ENCODE assay signal across 21 mouse cellular contexts in genomic region chr6:115860027-115860556, GRCm38 (mm10). TPM values are rescaled to one million over a fixed set of nuclear protein-coding genes. Genes with fewer than 3 reads are reported as not detected.
DNase-seq lines count a peak whose midpoint lies in the region; ATAC-seq and TF ChIP-seq lines count a peak whose summit lies in the region.
"Had no signal": no experiment of that assay in that cellular context is flagged by ENCODE, and none has a peak within 500 bp of the region (broad histone marks: within the 10 kb centered on the region; RNA-seq: fewer than 3 reads in every experiment).

No protein-coding gene starts in this region.

- 50% methylated on average over 7 of the region's 7 CpGs for WGBS in heart, embryonic 13.5 days
- 40% methylated on average over 7 of the region's 7 CpGs for WGBS in heart, adult 2 months
- WGBS in liver, adult 2 months, result 61% methylated on average over 7 of the region's 7 CpGs
- WGBS in liver, embryonic 12.5 days (ENCODE audit: insufficient replicate concordance), result 60% methylated on average over 7 of the region's 7 CpGs
- 37% methylated on average over 7 of the region's 7 CpGs for WGBS in stomach, embryonic 15.5 days

- TF ChIP-seq POLR2A in heart, adult 2 months (IDR thresholded peaks at IDR 0.05; ENCODE audit: insufficient read depth, low read depth, low read length), result no peak
- TF ChIP-seq POLR2A in liver, adult 2 months (IDR thresholded peaks at IDR 0.05; ENCODE audit: extremely low read depth, insufficient read depth, low read length), result no peak

- TF ChIP-seq CTCF in heart, adult 2 months (IDR thresholded peaks at IDR 0.05), result no peak
- TF ChIP-seq CTCF in liver, adult 2 months (IDR thresholded peaks at IDR 0.05; ENCODE audit: low read depth, low read length), result no peak

- H3K36me3 ChIP-seq in heart, embryonic 13.5 days, result peaks cover 6% of the 10 kb centered on the region; the same call in 1 of the 2 replicates
- H3K36me3 ChIP-seq in heart, adult 2 months (ENCODE audit: control insufficient read depth, insufficient read depth, low read length), result peaks cover 2% of the 10 kb centered on the region; the same call in 1 of the 2 replicates
- H3K36me3 ChIP-seq in liver, adult 2 months (ENCODE audit: control insufficient read depth, insufficient read depth, low read length), result no peaks in the 10 kb centered on the region
- H3K36me3 ChIP-seq in liver, embryonic 12.5 days, result no peaks in the 10 kb centered on the region
- no peaks in the 10 kb centered on the region for H3K36me3 ChIP-seq in stomach, embryonic 15.5 days
- H3K36me3 ChIP-seq: heart, embryonic 15.5 days; liver, embryonic 13.5 days had no signal

- H3K27me3 ChIP-seq in heart, embryonic 13.5 days (replicated peaks), result no peaks in the 10 kb centered on the region
- no peaks in the 10 kb centered on the region for H3K27me3 ChIP-seq in heart, adult 2 months (ENCODE audit: control insufficient read depth, insufficient read depth, low read length)
- no peaks in the 10 kb centered on the region for H3K27me3 ChIP-seq in liver, adult 2 months (ENCODE audit: control insufficient read depth, insufficient read depth, low read length)
- H3K27me3 ChIP-seq in liver, embryonic 12.5 days (replicated peaks), result no peaks in the 10 kb centered on the region
- H3K27me3 ChIP-seq in stomach, embryonic 15.5 days (replicated peaks), result no peaks in the 10 kb centered on the region
- H3K27me3 ChIP-seq: forebrain, embryonic 15.5 days; heart, embryonic 15.5 days; hindbrain, embryonic 13.5 days; liver, embryonic 13.5 days had no signal

- intact Hi-C loops in heart, adult 2 months (cut with DNase I), result no loop called here

- H3K27ac ChIP-seq in heart, embryonic 13.5 days (replicated peaks), result peak overlapping the region; percentile 21
- no peak overlapping the region for H3K27ac ChIP-seq in heart, adult 2 months
- 0 out of 2 replicates have a peak overlapping the region, but pooled peaks have one; percentile 15 for H3K27ac ChIP-seq in liver, adult 2 months (replicated peaks; ENCODE audit: insufficient read depth, low read depth, low read length)
- H3K27ac ChIP-seq in liver, embryonic 12.5 days, result no peak overlapping the region
- peak overlapping the region; percentile 52; the same call in 1 of the 2 replicates for H3K27ac ChIP-seq in stomach, embryonic 15.5 days
- H3K27ac ChIP-seq: embryonic facial prominence, embryonic 10.5 days; forebrain, embryonic 15.5 days; hindbrain, embryonic 13.5 days; layer of hippocampus, adult 2 months; liver, embryonic 13.5 days; midbrain, embryonic 10.5 days had no signal

- TF ChIP-seq EP300 in heart, adult 2 months (IDR thresholded peaks at IDR 0.05; ENCODE audit: insufficient read depth, low read depth, low read length), result no peak

- no peak for ATAC-seq in heart, embryonic 13.5 days (ENCODE audit: extremely low read depth, insufficient number of reproducible peaks, low FRiP score, low TSS enrichment)
- ATAC-seq in liver, embryonic 12.5 days, result no peak
- ATAC-seq in stomach, embryonic 15.5 days (ENCODE audit: insufficient read depth, low FRiP score, low read depth), result peak; percentile 36; the same call in 1 of the 2 replicates
- ATAC-seq: forebrain, embryonic 15.5 days; inflammation-experienced regulatory T-cells, adult 6 months had no signal

- no peak for DNase-seq in heart, adult 2 months
- no peak for DNase-seq in liver, adult 2 months (ENCODE audit: extremely low read depth, low read depth, low spot score)
- DNase-seq in lung, postnatal 10 days, result peak; percentile 49
- DNase-seq in lung, adult 18-20 months, result no peak
- DNase-seq in urinary bladder, postnatal 10 days (ENCODE audit: low spot score), result no peak
- DNase-seq: cerebellum, adult 11-12 months; cerebellum, postnatal 10 days; heart, postnatal 36 days; liver, embryonic 13.5 days; right cerebral cortex, postnatal 14 days; thymus, adult 2 months had no signal

- H3K9me3 ChIP-seq in heart, embryonic 13.5 days, result no peaks in the 10 kb centered on the region
- H3K9me3 ChIP-seq in liver, embryonic 12.5 days (replicated peaks), result no peaks in the 10 kb centered on the region
- H3K9me3 ChIP-seq in stomach, embryonic 15.5 days, result no peaks in the 10 kb centered on the region
- H3K9me3 ChIP-seq: embryonic facial prominence, embryonic 10.5 days; forebrain, embryonic 15.5 days; heart, embryonic 15.5 days; hindbrain, embryonic 13.5 days; liver, embryonic 13.5 days; midbrain, embryonic 10.5 days had no signal

- no peak overlapping the region for H3K9ac ChIP-seq in heart, embryonic 13.5 days
- H3K9ac ChIP-seq in heart, adult 2 months (ENCODE audit: low read depth, low read length), result no peak overlapping the region
- H3K9ac ChIP-seq in liver, adult 2 months (ENCODE audit: low read depth, low read length), result no peak overlapping the region
- H3K9ac ChIP-seq in liver, embryonic 12.5 days, result no peak overlapping the region
- H3K9ac ChIP-seq in stomach, embryonic 15.5 days, result no peak overlapping the region
- H3K9ac ChIP-seq: forebrain, embryonic 15.5 days; heart, embryonic 15.5 days; hindbrain, embryonic 13.5 days; liver, embryonic 13.5 days had no signal

- no peak overlapping the region for H3K4me2 ChIP-seq in heart, embryonic 13.5 days
- no peak overlapping the region for H3K4me2 ChIP-seq in liver, embryonic 12.5 days
- no peak overlapping the region for H3K4me2 ChIP-seq in stomach, embryonic 15.5 days
- H3K4me2 ChIP-seq: forebrain, embryonic 15.5 days; heart, embryonic 15.5 days; hindbrain, embryonic 13.5 days; liver, embryonic 13.5 days had no signal

- H3K4me3 ChIP-seq in heart, embryonic 13.5 days, result no peak overlapping the region
- H3K4me3 ChIP-seq in heart, adult 2 months, result no peak overlapping the region
- H3K4me3 ChIP-seq in liver, adult 2 months (ENCODE audit: insufficient read depth, low read depth, low read length), result no peak overlapping the region
- H3K4me3 ChIP-seq in liver, embryonic 12.5 days, result no peak overlapping the region
- no peak overlapping the region for H3K4me3 ChIP-seq in stomach, embryonic 15.5 days (replicated peaks)
- H3K4me3 ChIP-seq: embryonic facial prominence, embryonic 10.5 days; forebrain, embryonic 15.5 days; heart, embryonic 15.5 days; hindbrain, embryonic 13.5 days; layer of hippocampus, adult 2 months; liver, embryonic 13.5 days; midbrain, embryonic 10.5 days had no signal

- peaks cover 74% of the 10 kb centered on the region for H3K4me1 ChIP-seq in heart, embryonic 13.5 days
- H3K4me1 ChIP-seq in heart, adult 2 months (ENCODE audit: control insufficient read depth, insufficient read depth, low read length), result peaks cover 5% of the 10 kb centered on the region
- peaks cover 9% of the 10 kb centered on the region; the same call in 1 of the 2 replicates for H3K4me1 ChIP-seq in liver, adult 2 months (ENCODE audit: control insufficient read depth, insufficient read depth, low read length)
- peaks cover 23% of the 10 kb centered on the region for H3K4me1 ChIP-seq in liver, embryonic 12.5 days
- H3K4me1 ChIP-seq in stomach, embryonic 15.5 days, result peaks cover 30% of the 10 kb centered on the region
- H3K4me1 ChIP-seq: midbrain, embryonic 10.5 days had no signal

- no peaks in the 10 kb centered on the region for H3K79me2 ChIP-seq in heart, adult 2 months (replicated peaks; ENCODE audit: control insufficient read depth, insufficient read depth, low read length)
- H3K79me2 ChIP-seq in liver, adult 2 months (ENCODE audit: control insufficient read depth, insufficient read depth, low read length), result no peaks in the 10 kb centered on the region

RNA-seq across cellular contexts. Expression of gene Ift122, which starts 6.8 kb away (rescaled TPM):
- polyA plus RNA-seq in heart, embryonic 13.5 days (2015; fragmentation: Nextera tagmentation; extraction: Ambion mirVana), result 21.2 and 21.4 TPM in 2 replicates
- 1 to 10 TPM; 6.6 to 7.3 TPM for total RNA-seq in heart, adult 2 months (2021)
- 12.8 and 15.2 TPM in 2 replicates for polyA plus RNA-seq in heart, adult 2 months (2012; rRNA removed)
- total RNA-seq in liver, adult 2 months (2014; rRNA removed), result 3.0 and 3.6 TPM in 2 replicates
- polyA plus RNA-seq in liver, adult 2 months (2012; rRNA removed), result 2.0 TPM in 2 replicates
- 4.8 and 5.3 TPM in 2 replicates for polyA plus RNA-seq in liver, embryonic 12.5 days (2016; fragmentation: Nextera tagmentation; extraction: Ambion mirVana)
- polyA plus RNA-seq in stomach, embryonic 15.5 days (2015; fragmentation: Nextera tagmentation; extraction: Ambion mirVana), result 18.8 and 18.9 TPM in 2 replicates

RNA-seq across cellular contexts. Expression of gene Mbd4, which starts 6.9 kb away (rescaled TPM):
- 8.7 and 10.4 TPM in 2 replicates for polyA plus RNA-seq in heart, embryonic 13.5 days (2015; fragmentation: Nextera tagmentation; extraction: Ambion mirVana)
- total RNA-seq in heart, adult 2 months (2021), result 1 to 10 TPM in 1 of 2 experiments, under 1 TPM in 1; 0.93 to 1.5 TPM
- 1.2 and 1.5 TPM in 2 replicates for polyA plus RNA-seq in heart, adult 2 months (2012; rRNA removed)
- 1.1 and 1.8 TPM in 2 replicates for total RNA-seq in liver, adult 2 months (2014; rRNA removed)
- 0.21 and 0.31 TPM in 2 replicates for polyA plus RNA-seq in liver, adult 2 months (2012; rRNA removed)
- polyA plus RNA-seq in liver, embryonic 12.5 days (2016; fragmentation: Nextera tagmentation; extraction: Ambion mirVana), result 14.5 and 16.2 TPM in 2 replicates
- polyA plus RNA-seq in stomach, embryonic 15.5 days (2015; fragmentation: Nextera tagmentation; extraction: Ambion mirVana), result 15.4 and 19.4 TPM in 2 replicates

RNA-seq across cellular contexts. Expression of gene Efcab12, which starts 21.9 kb away (rescaled TPM):
- polyA plus RNA-seq in heart, embryonic 13.5 days (2015; fragmentation: Nextera tagmentation; extraction: Ambion mirVana), result 0.46 and 0.53 TPM in 2 replicates
- total RNA-seq in heart, adult 2 months (2021), result under 1 TPM; 0.16 to 0.26 TPM
- polyA plus RNA-seq in heart, adult 2 months (2012; rRNA removed), result 0.06 and 0.14 TPM in 2 replicates
- total RNA-seq in liver, adult 2 months (2014; rRNA removed), result 0.07 and 0.09 TPM in 2 replicates
- 0.05 and 0.11 TPM in 2 replicates for polyA plus RNA-seq in liver, adult 2 months (2012; rRNA removed)
- 0.25 and 0.26 TPM in 2 replicates for polyA plus RNA-seq in liver, embryonic 12.5 days (2016; fragmentation: Nextera tagmentation; extraction: Ambion mirVana)
- 0.58 and 0.71 TPM in 2 replicates for polyA plus RNA-seq in stomach, embryonic 15.5 days (2015; fragmentation: Nextera tagmentation; extraction: Ambion mirVana)

RNA-seq across cellular contexts. Expression of gene Rpl32, which starts 51.5 kb away (rescaled TPM):
- 1,371 and 1,440 TPM in 2 replicates for polyA plus RNA-seq in heart, embryonic 13.5 days (2015; fragmentation: Nextera tagmentation; extraction: Ambion mirVana)
- total RNA-seq in heart, adult 2 months (2021), result 100 to 1,000 TPM; 579 to 679 TPM
- polyA plus RNA-seq in heart, adult 2 months (2012; rRNA removed), result 328 and 413 TPM in 2 replicates
- 1,017 and 1,033 TPM in 2 replicates for total RNA-seq in liver, adult 2 months (2014; rRNA removed)
- 177 and 193 TPM in 2 replicates for polyA plus RNA-seq in liver, adult 2 months (2012; rRNA removed)
- polyA plus RNA-seq in liver, embryonic 12.5 days (2016; fragmentation: Nextera tagmentation; extraction: Ambion mirVana), result 1,876 and 1,897 TPM in 2 replicates
- polyA plus RNA-seq in stomach, embryonic 15.5 days (2015; fragmentation: Nextera tagmentation; extraction: Ambion mirVana), result 2,176 and 2,210 TPM in 2 replicates

Comparison
In these comparisons a context has a peak if more than half of its experiments do, and no peak if none do; other contexts are left out.
1. H3K27ac ChIP-seq: peak in heart, embryonic 13.5 days (single experiment), liver, adult 2 months (single experiment) and stomach, embryonic 15.5 days (single experiment); none in heart, adult 2 months (single experiment) and liver, embryonic 12.5 days (single experiment).